Comparison of ENCODE assay signal across 8 mouse cellular contexts in the genomic region with DNA sequence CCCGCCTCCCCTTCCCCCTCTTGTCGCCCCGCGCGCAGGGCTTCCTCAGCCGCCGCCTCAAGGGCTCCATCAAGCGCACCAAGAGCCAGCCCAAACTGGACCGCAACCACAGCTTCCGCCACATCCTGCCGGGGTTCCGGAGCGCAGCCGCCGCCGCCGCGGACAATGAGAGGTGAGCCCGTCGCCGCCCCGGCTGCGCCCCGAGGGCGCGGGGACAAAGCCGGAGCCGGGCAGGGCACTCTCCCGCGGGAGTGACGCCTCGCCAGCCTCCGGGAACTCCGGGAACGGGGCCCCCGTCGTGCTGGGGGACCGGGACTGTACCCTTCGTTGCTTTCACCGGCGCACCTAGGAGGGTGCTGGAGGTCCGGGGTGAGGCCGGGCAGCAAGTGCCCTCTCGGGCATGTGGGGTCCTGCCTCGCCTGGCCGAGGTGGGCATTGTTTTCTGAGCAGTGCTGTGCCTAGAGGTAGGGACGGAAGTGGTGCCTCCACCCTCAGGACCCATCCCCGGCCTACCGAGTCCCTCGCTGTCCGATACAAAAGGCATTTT.
DNase-seq lines count a peak whose midpoint lies in the region; ATAC-seq and TF ChIP-seq lines count a peak whose summit lies in the region.

No protein-coding gene starts in this region.

- H3K4me2 ChIP-seq in forebrain, embryonic 16.5 days (ENCODE audit: low read length): peak overlapping the region; percentile 87
- H3K4me2 ChIP-seq in hindbrain, embryonic 13.5 days: peak overlapping the region; percentile 88
- H3K4me2 ChIP-seq in limb, embryonic 11.5 days (ENCODE audit: low read depth, severe bottlenecking): peak overlapping the region; percentile 79
- H3K4me2 ChIP-seq in midbrain, embryonic 11.5 days: peak overlapping the region; percentile 87

- no peaks in the 10 kb centered on the region for H3K27me3 ChIP-seq in cerebellum, adult 2 months (ENCODE audit: control insufficient read depth, insufficient read depth, low read length)
- H3K27me3 ChIP-seq in forebrain, embryonic 16.5 days (replicated peaks; ENCODE audit: control insufficient read depth, insufficient read depth, low read length): no peaks in the 10 kb centered on the region
- no peaks in the 10 kb centered on the region for H3K27me3 ChIP-seq in hindbrain, embryonic 13.5 days
- no peaks in the 10 kb centered on the region for H3K27me3 ChIP-seq in limb, embryonic 11.5 days (ENCODE audit: control insufficient read depth, insufficient read depth, low read length)
- H3K27me3 ChIP-seq in midbrain, embryonic 11.5 days (ENCODE audit: control insufficient read depth, insufficient read depth, low read length): no peaks in the 10 kb centered on the region

- peak overlapping the region; percentile 97 for H3K9ac ChIP-seq in forebrain, embryonic 16.5 days (replicated peaks; ENCODE audit: low read depth, low read length)
- H3K9ac ChIP-seq in hindbrain, embryonic 13.5 days: peak overlapping the region; percentile 99
- peak overlapping the region; percentile 84 for H3K9ac ChIP-seq in limb, embryonic 11.5 days (ENCODE audit: low read length)
- H3K9ac ChIP-seq in midbrain, embryonic 11.5 days (ENCODE audit: low read length): peak overlapping the region; percentile 95

- H3K9me3 ChIP-seq in forebrain, embryonic 16.5 days (ENCODE audit: control insufficient read depth, low read length): no peaks in the 10 kb centered on the region
- no peaks in the 10 kb centered on the region for H3K9me3 ChIP-seq in hindbrain, embryonic 13.5 days
- no peaks in the 10 kb centered on the region for H3K9me3 ChIP-seq in limb, embryonic 11.5 days (ENCODE audit: control insufficient read depth, low read length)
- no peaks in the 10 kb centered on the region for H3K9me3 ChIP-seq in midbrain, embryonic 11.5 days (ENCODE audit: control insufficient read depth, low read length)

- H3K4me1 ChIP-seq in cerebellum, adult 2 months (ENCODE audit: control insufficient read depth, insufficient read depth, low read length): peaks cover 49% of the 10 kb centered on the region
- H3K4me1 ChIP-seq in forebrain, embryonic 16.5 days (replicated peaks; ENCODE audit: control insufficient read depth, insufficient read depth, low read length): peaks cover 35% of the 10 kb centered on the region
- peaks cover 49% of the 10 kb centered on the region for H3K4me1 ChIP-seq in hindbrain, embryonic 13.5 days (replicated peaks)
- peaks cover 43% of the 10 kb centered on the region for H3K4me1 ChIP-seq in limb, embryonic 11.5 days (ENCODE audit: control insufficient read depth, insufficient read depth, low read length)
- H3K4me1 ChIP-seq in midbrain, embryonic 11.5 days (ENCODE audit: control insufficient read depth, insufficient read depth, low read length): peaks cover 25% of the 10 kb centered on the region

- WGBS in cerebellum, adult 2 months: 3% methylated on average over 47 of the region's 51 CpGs
- WGBS in forebrain, embryonic 16.5 days: under 1% methylated on average over 43 of the region's 51 CpGs
- WGBS in hindbrain, embryonic 13.5 days: under 1% methylated on average over 44 of the region's 51 CpGs
- 1% methylated on average over 41 of the region's 51 CpGs for WGBS in limb, embryonic 11.5 days
- under 1% methylated on average over 51 of the region's 51 CpGs for WGBS in midbrain, embryonic 11.5 days

- peak; percentile 45 for ATAC-seq in forebrain, embryonic 16.5 days
- ATAC-seq in hindbrain, embryonic 13.5 days (ENCODE audit: low FRiP score): peak; percentile 53
- peak; percentile 60 for ATAC-seq in limb, embryonic 11.5 days (ENCODE audit: insufficient number of reproducible peaks, low FRiP score, low TSS enrichment, low read depth)
- peak; percentile 62 for ATAC-seq in midbrain, embryonic 11.5 days (ENCODE audit: low FRiP score)

- no peak for TF ChIP-seq POLR2A in cerebellum, adult 2 months (IDR thresholded peaks at IDR 0.05; ENCODE audit: borderline replicate concordance, insufficient read depth, low read length)

- no peaks in the 10 kb centered on the region for H3K36me3 ChIP-seq in forebrain, embryonic 16.5 days (ENCODE audit: control insufficient read depth, insufficient read depth)
- no peaks in the 10 kb centered on the region for H3K36me3 ChIP-seq in hindbrain, embryonic 13.5 days
- no peaks in the 10 kb centered on the region for H3K36me3 ChIP-seq in limb, embryonic 11.5 days (ENCODE audit: control insufficient read depth, insufficient read depth, low read length)
- H3K36me3 ChIP-seq in midbrain, embryonic 11.5 days (ENCODE audit: control insufficient read depth, insufficient read depth, low read length): no peaks in the 10 kb centered on the region

- H3K4me3 ChIP-seq in cerebellum, adult 2 months (replicated peaks; ENCODE audit: insufficient read depth, low read depth, low read length): peak overlapping the region; percentile 41
- peak overlapping the region; percentile 98 for H3K4me3 ChIP-seq in forebrain, embryonic 16.5 days (replicated peaks; ENCODE audit: low read length)
- H3K4me3 ChIP-seq in hindbrain, embryonic 13.5 days: peak overlapping the region; percentile 97
- peak overlapping the region; percentile 90 for H3K4me3 ChIP-seq in limb, embryonic 11.5 days (ENCODE audit: low read depth, low read length)
- peak overlapping the region; percentile 81 for H3K4me3 ChIP-seq in midbrain, embryonic 11.5 days (ENCODE audit: low read depth, low read length)

- H3K27ac ChIP-seq in cerebellum, adult 2 months (ENCODE audit: insufficient read depth, low read length): peak overlapping the region; percentile 62
- peak overlapping the region; percentile 86 for H3K27ac ChIP-seq in forebrain, embryonic 16.5 days (ENCODE audit: low read length)
- peak overlapping the region; percentile 95 for H3K27ac ChIP-seq in hindbrain, embryonic 13.5 days
- peak overlapping the region; percentile 88 for H3K27ac ChIP-seq in limb, embryonic 11.5 days (replicated peaks; ENCODE audit: low read depth, low read length)
- H3K27ac ChIP-seq in midbrain, embryonic 11.5 days (ENCODE audit: low read depth, low read length): peak overlapping the region; percentile 71

- DNase-seq in cerebellum, adult 2 months: peak; percentile 47 to 65
- DNase-seq in cerebellum, adult 9-11 months: no peak
- peak; percentile 65 to 68 for DNase-seq in adrenal gland, adult 18-20 months (ENCODE audit: low spot score in 2 of 2)
- peak; percentile 70 for DNase-seq in limb, embryonic 11.5 days (ENCODE audit: low spot score)
- no peak for DNase-seq in midbrain, embryonic 11.5 days (ENCODE audit: low spot score, missing footprints)
- peak; percentile 63 to 82 for DNase-seq in spleen, postnatal 4 days (ENCODE audit: low spot score in 2 of 2)

- TF ChIP-seq CTCF in cerebellum, adult 2 months (IDR thresholded peaks at IDR 0.05; ENCODE audit: borderline replicate concordance, insufficient read depth, low read depth, low read length): no peak

Comparison
In these comparisons a context has a peak if more than half of its experiments do, and no peak if none do; other contexts are left out.
1. DNase-seq: peak in cerebellum, adult 2 months (2 of 2), adrenal gland, adult 18-20 months (2 of 2), limb, embryonic 11.5 days (single experiment) and spleen, postnatal 4 days (2 of 2); none in cerebellum, adult 9-11 months (single experiment) and midbrain, embryonic 11.5 days (single experiment).
2. H3K4me3 ChIP-seq: peak in every context shown above with its lines; median percentile 98 in forebrain, embryonic 16.5 days; 97 in hindbrain, embryonic 13.5 days; 90 in limb, embryonic 11.5 days; 81 in midbrain, embryonic 11.5 days; 41 in cerebellum, adult 2 months.
3. Peak in every context shown above with its lines, with median percentiles within 50 percentile points of each other: H3K27ac ChIP-seq, ATAC-seq, H3K4me2 ChIP-seq and H3K9ac ChIP-seq.